Mouse (Mus musculus) embryonic stem cell, embryonic (primary cell): ENCODE data around the gene Tmem30b.

Experiments used
- CTCF ChIA-PET, 4 experiments: fragments of 300-600 bp in 2 of 4; fragments of 350-600 bp in 2 of 4; sonication (Branson Sonifier 250); formaldehyde crosslinking; loops; one replicate each; lab custom pipeline; 2022; ENCODE audit warnings: inconsistent platforms in 2 of 4; lab: Charles Lee
- POLR2A ChIA-PET, 4 experiments: fragments of 300-600 bp in 2 of 4; fragments of 350-600 bp in 2 of 4; sonication (Branson Sonifier 250); formaldehyde crosslinking; loops; one replicate each; lab custom pipeline; 2022; ENCODE audit warnings: antibody characterized with exemption in 4 of 4, inconsistent platforms in 1 of 4; lab: Charles Lee

Tmem30b gene

DNA sequence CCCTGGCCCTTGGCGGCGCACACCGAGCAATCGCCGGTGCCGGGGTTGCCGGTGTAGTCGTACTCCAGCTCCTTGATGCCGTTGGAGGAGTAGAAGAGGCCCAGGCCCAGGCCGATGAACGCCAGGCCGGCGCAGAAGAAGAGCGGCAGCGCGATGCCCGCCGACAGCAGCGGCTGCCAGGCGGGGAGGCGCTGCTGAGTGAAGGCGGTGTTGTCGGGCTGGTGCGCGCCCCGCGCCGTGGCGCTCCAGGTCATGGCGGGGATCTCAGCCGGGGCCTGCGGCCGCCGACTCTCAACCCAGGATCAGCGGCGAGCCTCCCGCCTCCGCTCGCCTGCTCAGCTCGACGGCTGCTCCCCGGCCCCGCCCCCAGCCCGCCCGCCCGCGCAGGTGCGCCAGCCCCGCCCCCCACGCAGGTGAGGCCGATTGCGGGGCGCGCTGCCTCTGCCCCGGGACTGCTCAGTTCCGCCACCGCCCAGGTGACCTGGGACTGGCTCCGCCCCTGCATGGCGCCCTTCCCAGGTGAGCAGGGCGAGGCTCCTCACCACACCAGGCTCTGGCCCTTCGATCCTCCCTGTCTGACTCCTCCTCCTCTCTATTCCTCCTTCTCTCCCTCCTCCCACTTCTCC is at the start of gene Tmem30b:
TSS of gene Tmem30b (minus strand) at position 307 of the 626 bp plus-strand sequence.
- ChIA-PET POLR2A (interaction anchor here in 3 of 4 experiments (0.6 to 2.4 kb wide), 12 partner anchors 8 to 744 kb away, joined by 3 to 13 read pairs (median 3); no protein-coding TSS in a partner anchor), CTCF (interaction anchor here (0.6 to 2.7 kb wide), 20 partner anchors 8 to 703 kb away, joined by 3 to 27 read pairs (median 6); no protein-coding TSS in a partner anchor)

DNA sequence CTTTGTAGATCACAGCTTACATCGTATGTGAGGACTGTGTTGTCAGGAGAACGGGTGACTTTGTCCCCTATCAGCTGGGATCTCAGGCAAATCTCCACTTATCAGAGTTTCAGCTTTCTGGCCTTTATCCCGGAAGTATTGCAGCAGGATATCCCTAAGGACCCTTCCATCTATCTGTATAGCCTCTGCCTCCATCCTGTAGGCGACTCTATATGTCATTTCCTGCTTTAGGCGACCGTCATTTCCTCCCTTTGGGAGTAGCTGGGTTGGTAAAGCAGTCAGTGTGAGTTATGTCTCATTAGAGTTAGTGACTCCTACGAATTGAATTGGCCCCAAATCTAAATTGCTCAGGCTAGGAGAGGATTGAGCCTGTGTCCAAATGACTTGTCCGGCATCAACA is 49.0 kb upstream of the Tmem30b start:
- CTCF ChIA-PET, result no interaction called here
- POLR2A ChIA-PET, result no interaction called here

GRCm38 (mm10) chr12:73594177-73594745 is 48.1 kb upstream of the Tmem30b start:
- POLR2A ChIA-PET, result no interaction called here
- CTCF ChIA-PET, result interaction anchor here in 1 of 4 experiments (1.3 kb wide), 1 partner anchor 9 kb away, joined by 3 read pairs; no protein-coding TSS in a partner anchor

DNA sequence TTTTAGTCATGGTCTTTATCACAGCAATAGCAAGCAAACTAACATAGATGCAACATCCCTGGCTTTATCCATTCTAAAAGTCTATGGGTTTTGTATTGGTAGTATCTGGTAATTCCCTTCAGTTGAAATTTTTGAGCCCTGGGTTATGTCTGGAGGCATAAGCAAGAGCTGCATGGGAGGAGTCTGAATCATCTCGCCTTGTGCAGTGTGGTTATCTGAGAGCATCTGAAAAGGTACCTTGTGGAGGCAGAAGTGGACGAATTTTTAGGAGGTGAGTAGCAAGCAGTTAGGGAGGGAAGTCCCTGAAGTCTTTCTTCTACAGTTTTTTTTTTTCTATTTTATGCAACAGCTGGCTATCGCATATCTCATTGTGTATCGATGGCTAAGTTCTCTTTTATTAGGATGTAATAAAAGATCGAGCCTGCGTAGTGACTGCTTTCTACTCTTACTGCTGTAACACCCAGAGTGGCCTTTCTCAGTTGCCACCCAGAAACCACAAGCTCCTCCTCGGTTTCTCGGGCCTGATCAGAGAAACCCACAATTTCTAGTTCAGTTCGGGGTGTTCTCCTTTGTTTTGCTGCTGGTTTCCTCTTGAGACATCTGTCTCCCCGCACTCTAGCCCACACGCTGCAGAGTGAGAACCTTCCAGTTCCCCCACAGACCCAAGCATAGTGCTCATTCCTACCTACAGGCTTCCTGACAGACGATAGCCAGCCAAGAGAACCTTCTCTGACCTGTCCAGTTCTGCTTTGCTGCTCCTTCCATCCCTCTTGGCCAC is 47.0 kb upstream of the Tmem30b start:
- POLR2A ChIA-PET, result no interaction called here
- CTCF ChIA-PET, result interaction anchor here in 1 of 4 experiments (0.6 kb wide), 1 partner anchor 76 kb away, joined by 4 read pairs; no protein-coding TSS in a partner anchor

DNA sequence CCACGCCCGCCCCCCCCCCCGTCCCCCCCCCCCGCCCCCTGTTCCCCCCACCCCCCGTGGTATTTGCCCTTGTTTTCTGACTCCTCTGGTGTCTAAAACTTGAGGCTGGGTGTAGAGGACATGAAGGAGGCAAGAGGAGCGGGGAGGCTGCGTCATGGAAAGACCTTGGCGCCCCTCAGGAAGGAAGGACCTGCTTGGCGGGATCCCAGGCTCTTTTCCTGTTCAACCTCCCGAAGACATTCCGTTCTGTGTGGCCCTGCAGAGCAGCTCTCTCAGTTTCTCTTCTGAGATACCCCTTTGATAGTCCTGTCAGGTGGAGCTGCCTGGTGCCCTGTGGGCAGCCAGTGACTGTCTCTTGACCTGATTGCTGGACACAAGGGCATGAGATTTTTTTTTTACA is 45.4 kb upstream of the Tmem30b start:
- ChIA-PET CTCF (interaction anchor here in 1 of 4 experiments (0.9 kb wide), 1 partner anchor 31 kb away, joined by 3 read pairs; no protein-coding TSS in a partner anchor), POLR2A (interaction anchor here in 1 of 4 experiments (1.0 kb wide), 1 partner anchor 10 kb away, joined by 3 read pairs; no protein-coding TSS in a partner anchor)

DNA sequence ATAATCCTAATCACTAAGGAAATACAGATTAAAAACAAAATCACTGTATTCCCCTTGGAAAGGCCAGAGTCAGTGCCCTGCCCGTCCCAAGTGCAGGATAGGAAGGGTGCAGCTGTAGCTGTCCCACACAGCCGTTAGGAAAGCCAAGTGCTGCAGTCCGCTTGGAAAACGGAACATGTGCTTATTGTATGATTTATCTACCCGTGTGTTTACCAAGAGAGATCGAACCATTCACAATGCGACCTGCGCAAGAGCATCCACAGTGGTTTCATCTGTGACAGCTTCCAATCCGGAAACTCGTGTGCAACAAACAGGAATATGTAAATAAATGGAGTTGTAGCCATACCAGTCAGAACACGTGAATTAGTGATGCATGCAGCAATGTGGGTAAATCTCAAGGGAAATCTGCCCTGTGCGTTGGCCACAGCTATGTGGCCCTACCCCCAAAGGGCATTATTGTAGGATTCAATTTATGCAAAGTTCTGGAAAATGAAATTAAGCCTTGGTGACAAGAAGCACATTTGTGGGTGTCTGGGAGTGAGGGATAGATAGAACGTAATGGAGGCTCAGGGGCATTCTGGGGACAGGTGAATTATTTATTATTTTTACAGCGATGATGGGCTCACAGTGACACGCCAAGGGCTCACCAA is 44.6 kb upstream of the Tmem30b start:
- POLR2A ChIA-PET, result interaction anchor here in 1 of 4 experiments (1.0 kb wide), 1 partner anchor 10 kb away, joined by 3 read pairs; no protein-coding TSS in a partner anchor

DNA sequence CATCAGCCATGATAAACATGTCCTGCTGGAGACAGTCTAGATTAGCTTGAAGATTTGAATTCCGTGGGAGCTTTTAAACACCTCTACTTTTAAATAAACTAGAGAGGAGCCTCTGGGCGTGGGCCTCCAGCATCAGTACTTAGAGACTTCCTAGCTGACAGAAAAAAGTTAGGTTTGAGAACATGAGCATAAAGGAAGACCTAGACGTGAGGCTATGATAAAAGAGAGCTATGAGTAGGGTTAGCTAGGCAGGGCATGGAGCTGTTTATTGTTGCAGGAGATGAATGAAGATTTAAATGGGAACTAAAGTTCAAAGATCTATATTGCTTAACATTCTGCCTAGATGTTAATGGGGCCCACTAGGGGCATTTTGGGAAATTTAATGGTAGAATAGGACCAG is 41.1 kb upstream of the Tmem30b start:
- CTCF ChIA-PET, result interaction anchor here in 1 of 4 experiments (0.8 kb wide), 1 partner anchor 33 kb away, joined by 5 read pairs; no protein-coding TSS in a partner anchor

More for the DNA sequence above, 44.6 kb upstream of the Tmem30b start:
- CTCF ChIA-PET, result interaction anchor here in 1 of 4 experiments (0.9 kb wide), 1 partner anchor 30 kb away, joined by 3 read pairs; no protein-coding TSS in a partner anchor

DNA sequence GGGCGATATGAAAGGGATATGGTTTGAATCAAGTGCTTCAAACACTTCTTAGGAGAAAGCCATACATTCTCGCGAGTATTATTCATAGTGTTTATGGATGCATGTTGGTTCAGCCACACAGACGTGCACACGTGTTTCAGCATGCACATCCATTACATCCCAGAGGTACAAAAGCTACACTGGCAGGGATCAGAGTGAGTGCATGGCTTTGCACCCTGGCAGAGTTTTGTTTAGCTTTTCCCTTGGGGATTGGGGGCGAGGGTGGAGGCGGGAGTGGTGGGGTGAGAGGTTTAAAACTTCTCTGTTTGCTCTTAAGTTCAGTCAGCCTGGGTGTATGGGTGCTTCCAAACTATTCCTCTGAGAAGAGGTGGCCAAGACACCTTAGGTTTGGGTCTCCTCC is 39.7 kb upstream of the Tmem30b start:
- ChIA-PET POLR2A (interaction anchor here in 1 of 4 experiments (1.0 kb wide), 1 partner anchor 23 kb away, joined by 3 read pairs; no protein-coding TSS in a partner anchor), CTCF (interaction anchor here in 3 of 4 experiments (0.6 to 1.3 kb wide), 5 partner anchors 8 to 538 kb away, joined by 3 to 6 read pairs (median 3); no protein-coding TSS in a partner anchor)

More for the DNA sequence above, 41.1 kb upstream of the Tmem30b start:
- POLR2A ChIA-PET, result interaction anchor here in 1 of 4 experiments (0.6 kb wide), 1 partner anchor 235 kb away, joined by 3 read pairs; no protein-coding TSS in a partner anchor

- ChIA-PET CTCF (interaction anchor here (0.6 to 1.3 kb wide), 6 partner anchors 9 to 83 kb away, joined by 3 to 5 read pairs (median 3); partner anchors contain the start of gene Tmem30b (in 1 of the 4)), POLR2A (interaction anchor here in 2 of 4 experiments (1.0 to 1.2 kb wide), 2 partner anchors 24 to 322 kb away, joined by 3 read pairs; no protein-coding TSS in a partner anchor)
Measured at GRCm38 (mm10) chr12:73585241-73585801, 39.1 kb upstream of the Tmem30b start.

DNA sequence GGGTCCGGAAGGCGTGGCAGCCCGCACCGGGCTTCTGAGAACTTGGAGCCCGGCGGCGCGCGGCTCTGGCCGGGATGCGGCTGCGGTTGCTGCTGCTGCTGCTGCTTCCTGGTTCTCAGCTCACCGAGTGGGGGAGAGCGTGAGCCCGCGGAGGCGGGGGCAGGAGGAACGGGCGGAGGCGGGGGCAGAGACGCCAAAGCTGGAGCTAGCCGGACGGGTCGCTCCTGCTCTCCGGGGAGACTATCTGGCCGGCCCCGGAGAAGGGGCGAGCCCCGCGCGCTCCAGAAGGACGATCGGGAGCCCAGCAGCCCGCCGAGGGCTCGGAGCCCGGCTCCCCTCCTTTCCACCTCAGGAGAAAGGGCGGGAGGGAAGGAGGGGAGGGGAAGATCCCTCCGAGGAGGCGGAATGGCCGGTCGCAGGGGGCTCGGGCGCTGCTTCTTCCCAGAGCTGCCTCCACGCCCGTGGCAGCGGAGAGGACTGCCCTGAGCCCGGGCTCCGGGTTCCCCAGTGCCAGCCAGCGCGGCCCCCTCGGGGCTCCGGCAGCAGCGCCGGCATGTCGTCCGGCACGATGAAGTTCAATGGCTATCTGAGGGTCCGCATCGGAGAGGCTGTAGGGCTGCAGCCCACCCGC is 38.5 kb upstream of the Tmem30b start, which contains the start of gene Prkch:
TSS of gene Prkch (plus strand) at position 187 of the 631 bp plus-strand sequence.
- CTCF ChIA-PET, result interaction anchor here in 3 of 4 experiments (0.6 to 1.6 kb wide), 7 partner anchors 10 to 111 kb away, joined by 3 to 8 read pairs (median 3); partner anchors contain the start of gene Tmem30b (in 1 of the 3)
- POLR2A ChIA-PET, result interaction anchor here in 1 of 4 experiments (1.2 kb wide), 1 partner anchor 323 kb away, joined by 3 read pairs; no protein-coding TSS in a partner anchor

GRCm38 (mm10) chr12:73583813-73584609 is 37.8 kb upstream of the Tmem30b start:
- POLR2A ChIA-PET, result interaction anchor here in 1 of 4 experiments (1.0 to 1.2 kb wide), 2 partner anchors 297 to 324 kb away, joined by 3 read pairs; partner anchors contain the start of genes Slc38a6 and Trmt5

GRCm38 (mm10) chr12:73583318-73583717 is 37.1 kb upstream of the Tmem30b start:
- CTCF ChIA-PET, result interaction anchor here in 3 of 4 experiments (1.0 to 1.6 kb wide), 3 partner anchors 23 to 110 kb away, joined by 3 to 8 read pairs (median 3); no protein-coding TSS in a partner anchor
- POLR2A ChIA-PET, result interaction anchor here in 1 of 4 experiments (1.0 kb wide), 1 partner anchor 297 kb away, joined by 3 read pairs; the partner anchor contains the start of genes Slc38a6 and Trmt5

More at GRCm38 (mm10) chr12:73583813-73584609, 37.8 kb upstream of the Tmem30b start:
- CTCF ChIA-PET, result interaction anchor here in 3 of 4 experiments (1.0 to 1.6 kb wide), 5 partner anchors 24 to 111 kb away, joined by 3 to 8 read pairs (median 3); no protein-coding TSS in a partner anchor

DNA sequence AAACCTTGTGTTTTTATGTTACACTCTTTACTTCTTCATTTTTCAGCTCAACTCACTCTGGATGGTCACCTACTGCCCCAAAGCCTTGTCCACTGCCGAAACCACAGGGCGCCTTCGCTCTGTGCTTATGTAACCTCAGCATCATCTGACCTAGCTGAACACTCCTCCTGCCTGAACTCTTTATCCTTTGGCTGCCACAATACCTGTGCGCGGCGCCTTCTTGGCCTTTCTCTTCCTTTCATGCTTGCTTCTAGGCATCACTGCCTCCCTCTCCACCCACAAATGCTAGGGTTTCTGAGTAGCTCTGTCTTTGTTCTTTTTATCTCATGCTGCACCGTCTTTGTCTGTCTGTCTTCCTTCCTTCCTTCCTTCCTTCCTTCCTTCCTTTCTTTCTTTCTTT is 34.6 kb upstream of the Tmem30b start:
- CTCF ChIA-PET, result interaction anchor here in 2 of 4 experiments (0.7 to 1.3 kb wide), 3 partner anchors 26 to 65 kb away, joined by 3 to 4 read pairs (median 3); no protein-coding TSS in a partner anchor
- POLR2A ChIA-PET, result no interaction called here

- CTCF ChIA-PET, result interaction anchor here in 1 of 4 experiments (1.1 kb wide), 1 partner anchor 43 kb away, joined by 3 read pairs; no protein-coding TSS in a partner anchor
- POLR2A ChIA-PET, result no interaction called here
Measured at GRCm38 (mm10) chr12:73578141-73578540, 31.9 kb upstream of the Tmem30b start.

DNA sequence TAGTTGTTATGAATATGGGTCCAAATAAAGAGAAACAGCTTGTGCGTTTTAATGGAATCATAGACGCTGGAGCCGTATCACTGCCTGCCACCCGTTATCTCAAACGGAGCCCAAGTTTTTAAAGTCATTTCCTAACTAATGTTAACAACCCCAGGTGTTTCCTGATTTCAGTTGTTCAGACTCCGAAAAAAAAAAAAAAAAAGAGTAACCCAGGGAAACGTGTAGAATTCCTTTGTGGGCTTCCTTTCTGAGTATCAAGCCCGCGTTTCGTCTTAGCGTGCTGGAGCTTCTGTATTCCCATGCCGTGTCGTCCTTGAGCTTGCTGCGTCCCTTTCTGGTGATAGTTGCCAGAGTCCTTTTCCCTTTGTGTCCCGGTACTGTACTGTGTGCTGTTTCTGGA is 28.4 kb upstream of the Tmem30b start:
- CTCF ChIA-PET, result interaction anchor here in 2 of 4 experiments (0.6 to 0.7 kb wide), 3 partner anchors 57 to 1244 kb away, joined by 3 to 7 read pairs (median 4); no protein-coding TSS in a partner anchor
- POLR2A ChIA-PET, result interaction anchor here in 1 of 4 experiments (0.6 kb wide), 1 partner anchor 514 kb away, joined by 3 read pairs; no protein-coding TSS in a partner anchor
